Mouse (Mus musculus) ES-Bruce4 (cell line): ENCODE measurements around the gene Pnmal2. TPM values are rescaled to one million over a fixed set of nuclear protein-coding genes. Genes with fewer than 3 reads are reported as not detected.

Source experiments
- H3K27ac ChIP-seq: 2 replicates; pipeline ENCODE4 v1.5.1; 2012; ENCODE audit warnings: low read length, inconsistent platforms; ENCODE audit not compliant: insufficient read depth
- H3K27me3 ChIP-seq: 2 replicates; pipeline ENCODE4 v1.6.1; 2012; ENCODE audit warnings: mild to moderate bottlenecking, low read length, inconsistent platforms; ENCODE audit not compliant: control insufficient read depth, poor library complexity, insufficient read depth, severe bottlenecking
- H3K36me3 ChIP-seq: 2 replicates; pipeline ENCODE4 v1.6.1; 2012; ENCODE audit warnings: inconsistent platforms, mild to moderate bottlenecking, low read length, moderate library complexity; ENCODE audit not compliant: control insufficient read depth, poor library complexity, insufficient read depth, severe bottlenecking
- H3K4me1 ChIP-seq: one replicate; pipeline ENCODE4 v1.8.1; 2011; ENCODE audit warnings: low read length; ENCODE audit not compliant: control insufficient read depth, insufficient read depth
- H3K4me3 ChIP-seq: 2 replicates; pipeline ENCODE4 v1.5.1; 2011; ENCODE audit warnings: low read depth, mild to moderate bottlenecking, low read length
- H3K9ac ChIP-seq: 2 replicates; pipeline ENCODE4 v1.6.1; 2012; ENCODE audit warnings: low read depth, mild to moderate bottlenecking, inconsistent platforms; ENCODE audit not compliant: poor library complexity, severe bottlenecking
- H3K9me3 ChIP-seq: replicated peaks from 2 replicates; pipeline ENCODE4 v1.6.1; 2012; ENCODE audit warnings: mild to moderate bottlenecking, low read length, inconsistent platforms; ENCODE audit not compliant: control insufficient read depth, poor library complexity, insufficient read depth, severe bottlenecking
- CTCF ChIP-seq: IDR thresholded peaks from one replicate; pipeline ENCODE4 v1.8.1; 2011; ENCODE audit warnings: low read depth, low read length
- EP300 ChIP-seq: IDR thresholded peaks from 2 replicates; pipeline ENCODE4 v1.6.1; 2011; ENCODE audit warnings: low read depth, low read length; ENCODE audit not compliant: insufficient read depth
- POLR2A ChIP-seq: IDR thresholded peaks from one replicate; pipeline ENCODE4 v1.8.1; 2011; ENCODE audit warnings: low read length; ENCODE audit not compliant: insufficient read depth
- polyA plus RNA-seq: library from polyadenylated mRNA; stranded (reverse); fragments of >200 nt; gene quantifications from 2 replicates; pipeline ENCODE4 v1.2.4, GENCODE M21; 2011; ENCODE audit warnings: low read depth; ENCODE audit not compliant: missing spikeins, insufficient read depth, insufficient read length

The Pnmal2 gene
- polyA plus RNA-seq, 1 experiment = 1.5 TPM

GRCm38 (mm10) chr7:16915461-16916340 lies 28.8 kb upstream of the Pnmal2 start:
- H3K9me3 ChIP-seq = no peaks in the 10 kb centered on the region
- no peaks in the 10 kb centered on the region for H3K27me3 ChIP-seq
- no peak overlapping the region for H3K4me3 ChIP-seq
- H3K4me1 ChIP-seq = peaks cover 2% of the 10 kb centered on the region
- peaks cover 17% of the 10 kb centered on the region for H3K36me3 ChIP-seq
- TF ChIP-seq CTCF = no peak
- TF ChIP-seq POLR2A = no peak
- no peak for TF ChIP-seq EP300
- no peak overlapping the region for H3K27ac ChIP-seq
- no peak overlapping the region for H3K9ac ChIP-seq

GRCm38 (mm10) chr7:16916342-16917265 lies 27.9 kb upstream of the Pnmal2 start:
- Histone ChIP-seq H3K27me3 (no peaks in the 10 kb centered on the region), H3K9ac (no peak overlapping the region), H3K36me3 (peaks cover 17% of the 10 kb centered on the region), H3K4me1 (peaks cover 4% of the 10 kb centered on the region), H3K9me3 (no peaks in the 10 kb centered on the region), H3K4me3 (no peak overlapping the region), H3K27ac (no peak overlapping the region)
- TF ChIP-seq EP300 = no peak
- no peak for TF ChIP-seq CTCF
- no peak for TF ChIP-seq POLR2A

GRCm38 (mm10) chr7:16917447-16917846 lies 27.0 kb upstream of the Pnmal2 start:
- Histone ChIP-seq H3K4me3 (no peak overlapping the region), H3K4me1 (peaks cover 4% of the 10 kb centered on the region), H3K27me3 (no peaks in the 10 kb centered on the region), H3K27ac (no peak overlapping the region), H3K36me3 (peaks cover 17% of the 10 kb centered on the region), H3K9ac (no peak overlapping the region), H3K9me3 (no peaks in the 10 kb centered on the region)
- no peak for TF ChIP-seq CTCF
- TF ChIP-seq EP300 = no peak
- TF ChIP-seq POLR2A = no peak

GRCm38 (mm10) chr7:16918014-16918413 lies 26.5 kb upstream of the Pnmal2 start:
- no peak overlapping the region for H3K4me3 ChIP-seq
- H3K9me3 ChIP-seq = no peaks in the 10 kb centered on the region
- TF ChIP-seq EP300 = no peak
- TF ChIP-seq POLR2A = no peak
- no peak for TF ChIP-seq CTCF
- H3K36me3 ChIP-seq = peaks cover 17% of the 10 kb centered on the region
- H3K4me1 ChIP-seq = peaks cover 4% of the 10 kb centered on the region
- no peak overlapping the region for H3K9ac ChIP-seq
- no peaks in the 10 kb centered on the region for H3K27me3 ChIP-seq
- no peak overlapping the region for H3K27ac ChIP-seq

GRCm38 (mm10) chr7:16918670-16919069 lies 25.8 kb upstream of the Pnmal2 start:
- H3K36me3 ChIP-seq = peaks cover 17% of the 10 kb centered on the region
- peaks cover 4% of the 10 kb centered on the region for H3K4me1 ChIP-seq
- no peak overlapping the region for H3K4me3 ChIP-seq
- H3K27me3 ChIP-seq = no peaks in the 10 kb centered on the region
- H3K9ac ChIP-seq = no peak overlapping the region
- TF ChIP-seq EP300 = no peak
- no peak for TF ChIP-seq POLR2A
- no peak for TF ChIP-seq CTCF
- no peak overlapping the region for H3K27ac ChIP-seq
- no peaks in the 10 kb centered on the region for H3K9me3 ChIP-seq
